Mouse (Mus musculus): ENCODE data around the gene Usp11.

DNA sequence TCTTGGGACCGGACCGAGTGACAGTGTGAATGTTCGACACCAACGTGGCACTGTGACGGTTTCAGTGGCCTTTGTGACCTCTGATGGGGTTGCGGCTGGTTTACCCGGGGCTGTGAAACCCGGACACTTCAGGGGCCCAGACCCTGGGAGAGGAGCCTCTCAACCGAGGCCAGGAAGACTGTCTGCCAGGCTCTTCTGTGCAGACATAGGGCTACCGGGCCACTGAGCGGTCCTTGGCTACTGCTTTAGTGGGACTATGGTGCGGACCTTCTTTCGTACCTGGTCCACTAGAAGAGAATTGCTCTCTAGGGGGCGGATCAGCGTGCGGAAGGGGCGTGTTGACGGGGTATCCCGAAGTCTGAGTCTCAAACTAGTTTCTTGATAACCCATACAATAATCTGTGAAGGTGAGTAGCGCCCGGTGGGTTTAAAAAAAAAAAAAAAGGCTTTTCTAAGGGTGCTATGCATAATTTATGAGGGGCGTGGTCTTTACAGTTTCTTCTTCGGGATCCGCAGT, 44.8 kb upstream of the Usp11 start:
- no peak for TF ChIP-seq CTCF (IDR thresholded peaks at IDR 0.05; ENCODE audit: insufficient read depth, low read depth, low read length)
- no peak for TF ChIP-seq POLR2A (IDR thresholded peaks at IDR 0.05; ENCODE audit: insufficient read depth, low read depth, low read length)

Measured in olfactory bulb, adult 2 months (tissue).